Mouse (Mus musculus) forelimb bud, embryonic 11.5 days (tissue): ENCODE measurements at regions not wholly inside any gene's neighbourhood (a gene's known extent, or its start where the extent isn't known, plus 50 kb on each side); places are given as distances from the start of the nearest gene placed in this dataset.

Experiments
- DNase-seq: peaks from one replicate; pipeline ENCODE4 v3.0.0-alpha.2; 2012; ENCODE audit warnings: low read depth, low spot score

DNA sequence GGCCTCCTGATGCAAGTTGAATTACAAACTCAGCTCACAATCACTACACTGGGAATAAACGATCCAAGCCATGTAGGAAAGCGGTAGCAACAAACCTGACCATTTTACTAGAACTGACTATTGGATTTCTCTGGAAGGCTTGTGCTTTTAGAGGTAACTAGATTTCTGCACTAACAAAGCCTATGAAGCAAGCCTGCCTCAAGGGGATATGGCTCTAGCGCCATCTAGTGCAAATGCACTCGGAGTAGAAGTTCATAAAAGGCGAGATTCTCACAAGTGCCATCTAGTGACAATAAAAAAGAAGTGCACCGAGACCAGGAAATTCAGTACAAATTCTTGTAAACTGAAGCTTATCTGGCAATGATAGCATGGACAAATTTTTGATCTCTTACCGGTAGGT is 364.9 kb upstream of the Fmr1 start:
- DNase-seq: peak; percentile 76
